Mouse (Mus musculus) C2C12 (cell line): ENCODE data around the gene Myo19.

Experiments
- CEBPB ChIP-seq: IDR thresholded peaks from one replicate; pipeline ENCODE4 v1.6.1; 2011; ENCODE audit warnings: low read depth, mild to moderate bottlenecking, control low read depth, moderate library complexity
- CTCF ChIP-seq: IDR thresholded peaks from one replicate; pipeline ENCODE4 v1.5.1; 2011; ENCODE audit not compliant: control insufficient read depth, insufficient read depth, insufficient read length
- FOSL1 ChIP-seq: IDR thresholded peaks from one replicate; pipeline ENCODE4 v1.8.0; 2011; ENCODE audit warnings: mild to moderate bottlenecking, low read length; ENCODE audit not compliant: poor library complexity, insufficient read depth, severe bottlenecking
- MAX ChIP-seq: IDR thresholded peaks from one replicate; pipeline ENCODE4 v1.6.1; 2011; ENCODE audit warnings: mild to moderate bottlenecking, control low read depth
- MYOD1 ChIP-seq: IDR thresholded peaks from one replicate; pipeline ENCODE4 v1.6.1; 2011; ENCODE audit warnings: low read depth; ENCODE audit not compliant: control insufficient read depth, insufficient read length
- MYOG ChIP-seq: IDR thresholded peaks from one replicate; pipeline ENCODE4 v1.6.1; 2011; ENCODE audit not compliant: control insufficient read depth, insufficient read length; ENCODE audit errors: extremely low read depth
- USF1 ChIP-seq: IDR thresholded peaks from one replicate; pipeline ENCODE4 v1.6.1; 2011; ENCODE audit warnings: low read depth, mild to moderate bottlenecking, control low read depth, moderate library complexity

GRCm38 (mm10) chr11:84879772-84880464 is at the start of gene Myo19, which contains the start of gene Pigw:
- TF ChIP-seq CTCF (peak; percentile 17), USF1 (peak; percentile 42), MYOG (no peak), MAX (peak; percentile 99), CEBPB (no peak), MYOD1 (no peak), FOSL1 (no peak)
